Mouse (Mus musculus) fat pad, adult 2 months (tissue): ENCODE measurements around the gene Trpv2.
"Not testable (repeated sequence)": the region's sequence is repeated elsewhere in the genome, so short reads cannot be mapped to it uniquely, and the experiment has no call there.

Experiments
- DNase-seq: peaks from one replicate; pipeline ENCODE4 v3.0.0-alpha.2; 2011; ENCODE audit warnings: low read depth, low spot score; ENCODE audit errors: extremely low read depth

Gene Trpv2

DNA sequence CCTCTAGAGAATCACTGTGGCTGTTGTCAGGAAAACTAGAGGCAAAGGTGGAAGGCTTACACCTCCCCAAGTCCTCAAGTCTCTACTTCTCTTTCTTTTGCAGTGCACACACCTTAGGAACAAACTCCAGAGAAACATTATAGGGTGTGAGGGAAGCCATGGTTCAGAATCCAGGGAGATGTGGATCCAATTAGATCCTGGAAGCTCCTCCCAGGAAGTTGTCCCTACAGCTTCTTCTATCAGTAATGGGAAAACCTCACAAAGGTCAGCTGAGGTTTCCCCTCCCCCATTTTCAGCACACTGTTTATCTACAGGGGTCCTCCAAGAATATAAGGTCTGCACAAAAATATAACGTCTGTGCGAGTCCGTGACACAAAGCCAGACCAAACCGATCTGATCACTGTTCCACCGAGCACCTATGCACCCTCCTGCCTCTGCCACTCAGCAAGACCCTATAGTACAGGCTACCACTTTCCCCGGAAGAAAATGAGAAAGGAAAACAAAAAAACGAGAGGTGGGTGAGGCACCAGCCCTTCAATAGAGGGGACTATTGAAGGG lies 72.8 kb downstream of the Trpv2 start:
- DNase-seq: no peak

DNA sequence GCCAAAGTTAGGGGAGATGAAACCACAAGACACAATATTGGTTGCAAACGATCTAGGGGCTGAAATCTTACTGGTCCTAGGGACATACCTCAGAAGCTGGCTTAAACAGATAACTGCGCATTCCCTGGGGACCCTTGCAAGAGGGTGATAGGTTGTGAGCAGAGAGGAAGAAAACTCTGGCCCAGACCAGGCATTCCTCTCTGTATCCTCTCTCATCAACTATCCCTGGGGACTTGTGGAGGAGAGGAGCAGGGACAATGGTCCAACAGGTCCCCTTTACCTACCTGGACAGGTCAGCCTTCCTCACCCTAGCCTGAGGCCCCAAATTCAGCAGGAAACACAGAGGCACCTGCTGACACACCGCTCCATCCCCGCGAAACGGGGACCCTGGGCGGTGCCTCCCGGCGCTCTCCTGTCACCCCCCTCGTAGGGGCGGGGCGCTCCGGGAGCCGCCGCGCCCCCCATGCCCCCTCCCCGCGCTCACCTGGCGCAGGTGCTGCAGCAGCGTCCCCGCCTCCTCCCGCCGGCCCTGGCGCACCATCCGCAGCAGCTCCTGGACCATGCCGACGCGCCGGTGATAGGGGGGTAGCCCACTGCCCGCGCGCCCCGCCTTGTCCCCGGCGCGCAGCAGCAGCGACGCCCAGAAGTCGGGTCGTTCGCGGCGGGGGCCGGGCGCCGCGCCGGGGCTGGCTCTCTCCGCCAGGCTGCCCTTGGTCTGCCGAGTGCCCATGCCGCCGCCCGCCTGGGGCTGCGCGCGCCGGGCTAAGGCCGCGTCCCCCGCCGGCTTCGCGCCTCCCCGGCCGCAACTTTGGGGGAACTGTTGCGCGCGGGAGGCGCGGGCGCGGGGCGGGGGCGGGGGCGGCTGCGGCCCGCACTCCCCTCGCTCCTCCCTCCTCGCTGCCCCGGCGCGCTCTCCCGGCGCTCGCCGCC lies 73.6 kb downstream of the Trpv2 start, which contains the start of gene Lrrc75a:
Gene Lrrc75a (minus strand): TSS at position 863 of the 930 bp plus-strand sequence.
- no peak for DNase-seq

DNA sequence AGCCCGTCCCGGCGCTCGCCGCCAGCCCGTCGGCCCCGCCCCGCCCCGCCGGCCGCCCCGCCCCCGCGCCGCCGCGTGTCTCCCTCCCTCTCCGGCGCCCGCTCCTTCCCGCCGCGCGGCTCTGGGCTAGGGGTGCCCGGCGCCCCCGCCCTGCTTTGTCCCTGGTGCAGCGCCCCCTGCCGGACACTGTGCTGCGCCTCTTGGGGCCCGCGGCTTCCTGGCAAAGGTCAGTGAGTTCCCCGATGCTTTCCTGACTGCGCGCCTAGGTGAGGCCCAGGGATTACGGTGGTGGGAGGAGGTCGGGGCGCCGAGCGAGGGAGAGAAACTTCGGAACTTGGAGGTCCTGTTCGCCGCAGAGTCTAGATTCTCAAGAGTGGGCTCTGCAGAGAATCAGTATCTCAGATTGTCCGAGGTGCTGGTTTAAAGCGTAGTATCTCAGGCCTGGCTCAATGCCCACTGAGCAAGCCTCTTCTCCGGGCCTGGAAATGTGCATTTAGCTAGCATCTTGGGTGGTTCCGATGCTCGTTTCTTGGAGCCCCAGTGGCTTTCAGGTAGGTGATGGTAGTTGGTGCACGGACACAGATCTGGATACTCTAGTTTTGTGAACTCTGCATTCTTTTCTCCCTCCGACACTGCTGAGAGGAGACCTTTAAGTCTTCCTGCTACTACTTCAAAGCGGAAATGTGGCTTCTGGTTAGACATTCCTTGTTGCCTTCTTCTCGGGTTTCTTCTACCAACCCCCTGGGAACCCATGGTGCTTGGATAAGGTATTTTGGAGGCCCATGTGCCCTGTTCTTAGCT lies 74.5 kb downstream of the Trpv2 start, which contains the start of gene Mmgt2:
Gene Mmgt2 (plus strand): TSS at position 74 of the 801 bp plus-strand sequence.
- no peak for DNase-seq

DNA sequence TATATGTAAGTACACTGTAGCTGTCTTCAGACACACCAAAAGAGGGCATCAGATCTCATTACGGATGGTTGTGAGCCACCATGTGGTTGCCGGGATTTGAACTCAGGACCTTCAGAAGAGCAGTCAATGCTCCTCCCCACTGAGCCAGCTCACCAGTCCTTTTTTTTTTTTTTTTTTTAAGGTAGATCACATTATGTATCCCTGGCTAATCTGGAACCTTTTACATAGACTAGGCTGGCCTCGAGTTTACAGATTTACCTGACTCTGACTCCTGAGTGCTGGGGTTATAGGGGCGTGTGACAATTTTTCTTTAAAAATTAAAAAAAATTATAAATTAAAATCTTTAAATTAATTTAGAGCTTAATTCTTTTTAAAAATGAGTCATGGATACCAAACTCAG lies 75.5 kb downstream of the Trpv2 start:
- DNase-seq: not testable (repeated sequence)
